Mouse (Mus musculus): ENCODE measurements at regions not wholly inside any gene's neighbourhood (a gene's known extent, or its start where the extent isn't known, plus 50 kb on each side); places are given as distances from the start of the nearest gene placed in this dataset.

DNA sequence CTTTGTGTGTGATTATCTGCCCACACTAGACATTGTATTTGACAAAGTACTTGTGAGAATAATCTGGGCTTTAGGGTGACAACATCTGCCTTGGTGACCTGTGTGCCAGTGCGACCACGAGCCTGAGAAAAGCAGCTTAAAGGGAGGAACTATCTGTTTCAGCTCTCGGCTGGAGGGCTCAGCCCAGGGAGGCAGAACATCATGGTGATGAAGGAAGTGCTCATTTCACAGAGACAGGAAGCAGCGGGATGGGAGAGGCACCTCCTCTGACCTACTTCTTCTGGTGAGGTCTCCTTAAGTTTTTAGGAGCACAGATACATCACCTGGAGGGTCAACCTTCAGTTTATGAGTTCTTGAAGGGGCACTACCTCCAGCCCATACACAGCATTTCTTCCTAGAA, 89.8 kb downstream of the Kif26a start:
- DNase-seq: no peak

DNA sequence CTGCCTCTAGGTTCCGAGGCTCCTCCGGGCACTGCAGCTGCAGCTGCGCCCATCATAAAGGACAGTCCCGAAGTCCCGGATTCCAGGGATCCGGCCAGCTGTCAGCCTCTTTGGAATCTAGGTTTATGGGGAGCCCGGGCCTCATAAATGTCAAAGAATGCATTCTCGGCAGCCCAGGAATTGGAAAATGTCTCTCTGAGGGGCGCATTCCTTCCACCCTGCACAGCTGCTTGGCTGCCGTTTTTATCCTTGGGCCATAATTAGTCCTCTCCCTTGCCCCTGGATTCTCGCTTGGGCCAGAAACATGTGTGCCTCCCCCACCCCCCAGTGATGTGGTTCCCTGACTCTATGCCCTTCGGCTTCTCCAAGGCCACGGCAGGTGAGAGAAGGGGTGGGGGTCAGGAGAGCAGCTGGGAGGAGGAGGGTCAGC, 91.1 kb downstream of the Kif26a start:
- DNase-seq: no peak

DNA sequence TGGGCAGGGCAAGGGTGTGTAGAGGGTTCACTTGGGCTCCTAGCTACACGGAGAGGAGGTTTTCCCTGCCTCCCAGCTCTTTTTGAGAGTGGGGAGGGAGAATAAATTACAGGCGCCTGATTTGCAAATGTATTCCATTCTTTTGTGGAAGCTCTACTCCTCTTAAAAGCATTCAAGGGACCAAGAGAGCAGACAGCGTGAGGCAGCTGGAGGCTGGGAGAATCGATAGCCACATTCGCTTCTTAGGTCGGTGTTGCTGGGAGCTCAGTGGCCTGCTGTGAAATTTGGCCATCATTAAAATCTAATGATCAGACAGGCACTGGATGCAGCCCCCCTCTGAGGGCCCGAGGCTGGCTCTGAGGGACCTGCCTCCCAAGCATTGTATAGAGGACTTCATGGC, 92.8 kb downstream of the Kif26a start:
- no peak for DNase-seq

DNA sequence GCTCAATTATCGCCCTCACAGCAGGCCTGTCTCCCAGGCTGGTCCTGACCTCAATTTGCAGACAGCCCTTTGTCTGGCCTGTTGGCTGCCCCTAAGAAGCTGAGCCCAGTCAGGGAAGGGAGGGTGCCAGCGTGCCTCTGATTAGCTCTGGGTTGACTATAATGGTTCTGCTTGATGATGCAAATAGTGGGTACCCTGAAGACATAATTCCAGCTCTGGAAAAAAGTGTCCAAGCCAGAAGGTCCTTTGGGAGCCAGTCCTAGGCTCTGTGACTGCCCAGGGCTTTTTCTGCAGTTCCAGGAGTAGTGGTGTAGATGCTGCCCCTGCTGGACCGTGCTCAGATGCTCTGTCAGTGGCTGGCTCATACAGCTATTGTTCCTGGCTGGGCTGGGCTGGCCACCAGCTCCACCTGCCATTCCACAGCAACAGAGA, 95.7 kb downstream of the Kif26a start:
- DNase-seq: no peak

DNA sequence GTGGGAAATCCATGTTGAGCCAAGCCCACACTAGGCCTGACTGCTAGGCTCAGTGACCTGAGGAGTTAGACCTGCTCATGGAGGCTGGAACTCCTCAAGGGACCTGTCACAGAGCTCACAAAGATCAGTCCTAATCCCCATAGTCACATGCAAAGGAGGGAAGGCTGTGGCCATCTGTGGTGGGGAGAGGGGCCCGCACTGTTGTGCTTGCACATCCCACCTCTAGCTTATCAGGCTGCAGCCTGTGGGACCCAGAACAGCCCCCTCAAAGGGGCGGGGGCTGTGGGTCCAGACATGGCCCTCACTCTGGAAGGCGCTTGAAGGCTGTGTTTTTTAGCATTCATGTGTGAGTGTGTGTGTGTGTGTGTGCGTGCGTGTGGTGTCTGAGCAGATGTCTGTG, 97.2 kb downstream of the Kif26a start:
- no peak for DNase-seq

DNA sequence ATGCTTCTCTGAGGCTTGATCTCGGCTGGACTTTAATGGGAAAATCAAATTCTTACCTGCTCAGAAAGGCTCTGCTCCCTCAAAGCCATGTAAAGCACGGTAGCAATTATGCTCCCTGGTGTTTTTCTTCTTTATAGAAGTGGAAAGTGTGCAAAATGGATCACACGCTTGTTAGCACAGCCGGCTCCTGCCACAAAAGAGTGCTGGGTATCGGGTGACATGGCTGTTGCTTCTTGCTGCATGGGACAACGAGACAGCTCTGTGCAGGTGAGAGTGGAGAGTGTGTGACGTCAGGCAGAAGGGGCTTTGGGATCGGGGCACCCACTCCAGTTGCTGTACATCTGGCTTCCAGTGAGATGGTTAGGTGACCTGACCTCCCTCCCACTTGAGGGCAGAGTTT, 104.9 kb downstream of the Kif26a start:
- DNase-seq: no peak

DNA sequence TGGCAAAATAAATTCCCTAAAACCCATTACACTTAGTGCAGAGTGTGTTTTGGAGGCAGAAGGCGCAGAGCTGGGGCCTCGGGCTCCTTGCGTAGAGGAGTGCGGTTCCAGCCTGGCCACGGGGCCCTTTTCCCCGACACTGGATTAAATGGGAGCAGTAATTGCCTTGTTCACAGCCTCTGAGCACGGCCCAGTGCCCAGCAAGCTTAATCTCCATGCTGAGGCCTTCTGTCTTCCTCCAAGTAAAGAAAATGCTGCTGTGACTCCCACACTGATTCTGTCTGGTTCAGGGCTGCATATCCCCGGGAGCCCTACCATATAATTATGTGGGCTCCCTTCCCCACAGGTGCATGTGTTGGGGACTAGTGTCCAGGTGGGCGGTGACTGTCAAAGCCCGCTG, 107.5 kb downstream of the Kif26a start:
- no peak for DNase-seq

DNA sequence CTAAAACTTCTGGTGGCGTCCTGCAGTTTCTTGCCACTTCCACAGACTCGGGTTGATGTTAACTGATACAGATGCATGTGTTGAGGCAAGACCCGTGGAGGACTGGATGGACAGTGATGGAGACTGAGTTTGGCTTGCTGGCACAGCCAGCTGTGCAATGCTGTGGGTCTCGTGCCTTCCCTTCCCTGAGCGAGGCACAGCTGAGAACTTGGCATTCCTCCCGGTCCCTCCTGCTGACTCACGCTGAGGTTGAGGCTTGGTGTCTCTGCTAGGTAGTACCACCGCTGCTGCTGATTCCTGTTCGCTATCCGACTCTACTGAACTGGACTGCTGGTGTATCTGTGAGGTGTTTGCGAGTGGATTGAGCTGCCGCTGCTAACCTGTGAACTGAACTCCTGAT, 109.2 kb downstream of the Kif26a start:
- DNase-seq: no peak

DNA sequence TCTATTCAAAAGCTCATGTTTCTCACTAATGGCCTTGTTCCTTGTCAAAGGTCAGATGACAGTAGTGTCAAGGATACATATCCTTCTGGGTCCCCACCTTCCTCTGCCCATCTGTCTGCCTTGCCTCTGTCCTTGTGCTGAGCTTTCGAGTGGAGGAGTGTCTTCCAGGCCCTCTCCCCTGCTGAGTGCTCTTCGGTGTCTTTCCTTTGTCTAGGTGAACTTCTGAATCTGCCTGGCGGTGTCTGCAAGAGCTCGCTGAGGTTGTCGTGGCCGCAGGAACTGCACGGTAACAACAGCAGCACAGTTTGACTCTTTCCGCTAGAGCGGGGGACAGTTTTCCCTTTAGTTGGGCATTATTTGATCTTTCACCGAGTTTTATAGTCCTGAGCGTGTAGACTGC, 111.7 kb downstream of the Kif26a start:
- no peak for DNase-seq

DNA sequence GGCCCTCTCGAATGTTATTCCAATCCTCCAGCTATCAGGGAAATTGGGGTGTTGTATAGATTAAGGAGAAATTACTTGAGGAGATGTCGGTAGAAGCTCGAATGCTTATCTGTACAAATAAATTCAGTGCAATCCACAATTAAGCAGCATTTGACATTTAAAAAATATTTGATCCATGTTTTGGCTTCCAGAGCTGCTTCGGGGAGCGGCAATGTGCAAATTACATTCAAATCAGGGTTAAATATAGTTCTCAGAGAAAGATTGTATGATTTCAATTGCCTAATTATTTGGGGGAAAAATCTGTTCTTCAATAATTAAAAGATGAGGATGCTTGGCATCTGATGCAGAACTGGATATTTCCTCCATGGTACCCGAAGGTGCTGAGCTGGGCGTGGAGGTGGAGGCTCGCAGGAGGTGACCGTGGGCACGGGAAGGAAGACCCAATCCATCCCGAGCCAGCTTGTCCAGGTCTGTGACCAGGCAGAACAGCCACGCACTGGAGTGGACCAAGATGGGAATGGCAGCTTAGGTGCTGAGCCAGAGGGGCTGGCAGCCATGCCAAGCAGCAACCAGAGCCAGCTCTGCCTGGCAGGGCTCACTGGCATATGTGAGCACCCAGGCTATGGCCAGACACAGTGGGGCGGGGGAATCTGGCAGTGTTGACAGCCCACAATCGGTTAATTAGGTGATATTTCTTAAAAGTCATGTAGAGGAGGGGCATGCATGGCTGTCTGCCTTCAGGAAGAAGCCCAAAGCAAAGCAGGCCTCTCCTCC, 117.5 kb downstream of the Kif26a start:
- DNase-seq: no peak

DNA sequence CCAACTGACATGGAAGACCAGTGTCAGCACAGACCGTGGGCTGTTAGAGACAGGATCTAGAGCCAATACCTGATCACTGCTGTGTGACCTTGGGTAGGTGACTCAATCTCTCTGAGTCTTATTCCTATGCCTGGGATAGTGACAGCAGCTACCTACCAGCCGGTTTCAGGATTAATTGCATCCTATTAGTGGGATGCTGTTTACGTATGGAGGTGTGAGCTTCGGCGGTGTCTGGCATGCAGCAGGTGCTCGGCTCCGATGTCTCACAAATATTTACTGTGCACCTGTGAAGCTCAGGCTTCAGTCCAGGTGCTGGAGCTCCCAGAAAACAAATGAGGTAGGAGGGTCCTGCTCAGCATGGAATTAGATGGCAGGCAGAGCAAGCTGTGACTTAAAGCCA, 118.2 kb downstream of the Kif26a start:
- DNase-seq: no peak

DNA sequence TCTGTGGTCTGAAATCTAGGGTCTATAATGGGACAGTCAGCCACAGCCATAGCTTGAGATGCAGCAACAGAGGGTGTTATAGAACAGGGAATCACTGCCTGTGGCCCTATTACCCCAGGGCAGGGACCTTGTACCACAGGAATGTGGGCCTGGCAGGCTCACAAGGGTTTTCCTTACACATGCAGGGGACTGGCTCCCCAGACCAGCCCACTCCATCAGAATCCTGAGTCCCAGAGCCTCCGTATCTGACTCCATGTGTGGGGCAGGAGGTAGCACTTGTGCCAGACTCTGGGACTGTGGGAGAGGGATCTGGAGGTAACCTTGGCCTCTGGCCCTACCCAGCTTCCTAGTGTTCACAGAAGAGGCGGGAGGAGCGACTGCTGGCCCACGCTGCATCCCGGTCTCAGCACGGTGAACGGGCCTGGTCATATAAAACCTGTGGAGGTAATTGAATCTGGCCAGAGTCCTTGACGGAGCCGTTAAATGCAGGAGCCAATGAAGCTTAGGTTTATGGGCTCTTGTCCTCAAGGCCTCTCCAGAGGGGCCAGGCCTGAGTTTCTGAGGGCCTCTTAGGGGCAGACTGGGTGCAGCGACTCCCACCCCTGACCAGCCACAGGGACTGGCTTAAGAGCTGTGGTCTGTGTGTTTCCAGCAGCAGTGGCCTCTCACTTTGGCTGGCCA, 119.4 kb downstream of the Kif26a start:
- DNase-seq: no peak

DNA sequence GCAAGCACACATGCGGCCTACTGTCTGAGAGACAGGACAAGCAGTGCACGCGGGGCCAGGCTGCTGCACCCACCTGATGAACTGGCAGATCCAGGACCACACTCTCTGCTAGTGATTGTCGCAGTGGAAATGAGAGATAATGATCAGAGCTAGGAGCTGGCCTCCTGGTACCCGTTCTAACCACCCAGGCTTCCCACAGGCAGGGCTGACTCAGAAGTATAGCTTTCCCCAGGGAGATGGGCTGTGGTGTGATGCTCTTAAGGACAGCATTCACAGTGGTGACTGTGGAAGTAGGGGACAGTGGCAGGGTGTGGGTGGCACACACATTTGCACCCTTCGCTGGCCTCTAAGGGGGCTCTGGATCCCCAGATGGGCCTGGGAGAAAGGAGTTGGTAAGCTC, 128.0 kb downstream of the Kif26a start:
- no peak for DNase-seq

DNA sequence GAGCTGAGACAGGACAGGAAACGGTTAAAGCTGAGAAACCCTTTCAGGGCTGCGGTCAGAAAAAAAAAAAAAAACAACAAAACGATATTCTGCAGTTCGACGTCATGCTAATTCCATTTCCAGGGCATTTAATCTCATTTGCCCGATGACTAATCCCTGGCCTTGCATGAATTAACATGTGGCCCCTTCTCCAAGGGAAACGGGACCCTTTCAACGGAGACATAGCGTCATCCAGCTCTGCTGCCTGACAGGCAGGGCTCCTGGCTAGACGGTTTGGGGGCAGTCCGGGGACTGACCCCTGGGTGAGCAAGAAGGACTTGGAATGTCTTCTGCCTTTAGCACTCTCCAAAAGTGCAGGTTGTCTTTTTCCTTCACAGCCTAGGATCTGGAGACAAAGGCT, 128.7 kb downstream of the Kif26a start:
- no peak for DNase-seq

DNA sequence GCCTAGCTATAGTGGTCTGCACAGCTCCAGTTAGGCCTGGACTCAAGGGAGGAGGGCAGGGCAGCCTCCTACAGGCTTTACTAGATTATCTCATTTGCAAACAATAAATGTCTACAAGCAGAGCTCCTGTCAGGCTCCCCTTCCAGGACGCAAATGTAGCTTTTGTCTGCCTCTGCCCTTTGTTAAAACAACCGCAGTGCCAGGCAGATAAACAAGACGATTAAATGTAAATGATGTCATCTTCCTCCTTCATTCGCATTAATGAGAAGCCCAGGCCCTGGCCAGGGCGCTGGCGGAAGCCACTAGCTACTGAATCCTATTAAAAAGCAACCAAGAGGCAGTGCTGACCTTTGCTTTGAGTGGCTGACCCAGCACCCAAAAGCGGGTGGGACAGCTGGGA, 130.6 kb downstream of the Kif26a start:
- DNase-seq: peak; percentile 16

DNA sequence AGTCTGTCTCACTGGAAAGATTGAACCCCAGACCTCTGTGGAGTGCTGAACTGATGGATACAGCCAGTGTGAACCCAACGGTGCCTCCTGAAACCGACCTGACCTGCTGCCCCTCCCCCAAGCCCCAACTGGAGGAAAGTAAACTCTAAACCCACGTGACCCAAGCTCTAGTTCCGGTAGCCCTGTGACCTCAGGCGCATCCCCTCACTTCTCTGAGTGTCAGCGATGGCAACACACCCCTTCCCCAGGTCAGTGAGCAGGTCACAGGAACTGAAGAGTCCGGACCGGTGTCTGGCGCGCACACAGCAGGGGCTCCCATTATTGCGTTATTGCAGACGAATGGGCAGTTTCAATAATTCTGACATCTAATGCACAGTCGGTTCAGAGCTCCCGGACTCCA, 131.5 kb downstream of the Kif26a start:
- DNase-seq: no peak

DNA sequence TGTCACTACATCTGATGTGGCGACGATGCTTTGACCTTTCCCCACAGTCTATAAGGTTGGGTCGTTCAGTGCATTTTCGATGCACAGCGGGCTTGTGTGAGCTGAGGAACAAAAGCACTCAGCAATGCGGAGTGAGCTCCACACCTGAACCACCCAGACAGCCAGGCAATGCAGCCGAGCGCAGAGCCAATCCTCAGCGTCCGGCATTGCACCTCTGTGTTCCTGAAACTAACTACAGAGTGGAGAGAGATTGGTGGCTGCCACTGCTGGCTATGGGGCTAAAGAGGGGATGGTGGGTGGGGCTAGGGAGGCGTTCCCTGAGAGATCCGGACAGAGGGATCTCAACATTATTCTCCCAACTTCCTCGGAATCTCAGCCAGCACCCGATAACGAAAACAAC, 139.1 kb downstream of the Kif26a start:
- DNase-seq: no peak

DNA sequence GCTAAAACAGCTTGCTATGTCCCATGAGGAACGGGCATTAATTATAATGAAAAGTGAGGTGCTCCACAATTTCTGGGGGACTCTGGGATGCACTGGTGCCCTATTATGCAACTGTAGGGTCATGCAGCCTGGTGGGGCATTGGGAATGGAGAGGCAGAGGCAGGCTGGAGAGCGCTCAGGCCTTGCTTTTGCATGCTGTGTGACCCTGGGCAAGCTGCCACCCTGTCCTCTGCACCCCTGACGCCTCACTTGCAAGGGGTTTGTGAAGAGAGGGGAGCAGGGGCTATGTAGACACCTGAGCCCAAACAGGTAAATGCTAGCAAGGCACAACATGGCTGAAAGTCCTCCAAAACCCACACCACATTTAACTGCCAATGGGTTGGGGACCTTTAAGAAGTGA, 142.8 kb downstream of the Kif26a start:
- DNase-seq: no peak

DNA sequence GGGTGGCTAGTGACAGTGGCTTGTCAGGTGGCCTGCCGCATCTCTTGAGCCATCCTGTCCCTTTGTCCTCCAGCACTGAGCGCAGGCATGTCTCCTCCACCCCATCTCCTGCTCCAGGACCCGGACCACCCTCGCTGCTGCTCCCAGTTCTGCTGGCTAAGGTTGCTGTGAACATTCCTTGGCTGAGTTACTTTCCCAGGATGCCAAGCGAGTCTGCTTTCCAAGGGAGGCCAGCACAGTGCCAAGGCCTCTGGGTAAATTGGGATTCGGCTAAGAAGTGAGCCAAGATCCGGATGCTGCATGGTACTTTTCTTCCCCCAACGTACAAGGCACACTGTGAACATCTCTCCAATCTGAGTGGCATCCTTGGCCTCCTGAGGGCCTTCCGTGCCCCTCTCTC, 144.3 kb downstream of the Kif26a start:
- DNase-seq: no peak

DNA sequence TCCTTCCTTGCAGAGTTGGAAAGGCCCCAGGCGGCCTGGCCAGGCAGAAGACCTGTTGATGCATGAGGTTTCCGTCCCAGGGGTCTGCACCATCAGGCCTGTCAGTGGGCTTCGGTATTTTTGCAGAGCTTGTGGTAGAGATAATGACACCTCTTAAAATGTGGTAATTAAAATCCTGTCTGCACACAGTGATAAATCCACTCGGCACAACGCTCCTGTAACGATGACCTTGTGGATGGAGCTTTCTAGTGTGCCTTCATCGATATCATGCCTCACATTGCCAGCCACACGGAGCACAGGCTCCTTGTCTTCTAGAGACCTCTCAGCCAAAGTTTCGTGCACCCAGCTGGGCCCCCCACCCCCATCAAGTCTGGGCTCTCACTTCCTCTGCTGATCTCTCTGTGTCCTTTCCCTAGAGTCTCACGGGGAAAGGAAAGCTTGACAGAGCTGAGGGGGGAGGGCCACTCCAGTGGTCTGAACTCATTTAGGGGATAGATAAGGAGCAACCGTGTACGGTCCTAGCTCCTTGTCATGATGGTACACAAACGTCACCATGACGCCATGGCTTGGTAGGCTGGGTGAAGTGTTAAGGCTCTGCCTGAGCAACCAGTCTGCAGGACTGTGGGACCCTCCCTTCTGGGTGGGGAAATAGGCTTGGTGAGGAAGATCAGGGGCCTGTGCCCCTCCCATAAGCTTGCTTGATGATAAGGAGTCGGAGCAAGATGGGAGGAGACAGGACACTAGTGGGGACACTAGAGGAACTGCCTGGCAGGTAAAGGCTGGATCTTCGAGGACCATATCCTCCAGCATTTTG, 145.9 kb downstream of the Kif26a start:
- no peak for DNase-seq

DNA sequence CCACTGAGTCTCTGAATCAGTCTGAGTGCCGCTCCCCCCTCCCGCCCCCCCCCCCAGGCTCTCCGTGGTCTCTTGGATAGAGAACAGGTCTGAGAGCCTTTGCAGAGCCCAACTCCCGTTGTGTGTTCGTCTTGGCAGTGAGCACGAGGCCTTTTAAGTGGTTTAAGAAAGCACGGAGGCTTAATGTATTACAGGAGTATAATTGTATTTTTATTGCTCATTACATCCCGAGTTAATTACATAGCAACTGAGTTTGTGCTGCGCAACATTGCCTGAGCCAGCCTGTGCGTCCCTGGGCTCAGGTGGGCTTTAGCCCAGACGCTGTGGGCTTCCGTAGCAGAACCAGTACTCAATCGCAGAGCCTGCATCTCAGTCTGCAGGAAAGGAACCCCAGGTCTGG, 147.1 kb downstream of the Kif26a start:
- no peak for DNase-seq

DNA sequence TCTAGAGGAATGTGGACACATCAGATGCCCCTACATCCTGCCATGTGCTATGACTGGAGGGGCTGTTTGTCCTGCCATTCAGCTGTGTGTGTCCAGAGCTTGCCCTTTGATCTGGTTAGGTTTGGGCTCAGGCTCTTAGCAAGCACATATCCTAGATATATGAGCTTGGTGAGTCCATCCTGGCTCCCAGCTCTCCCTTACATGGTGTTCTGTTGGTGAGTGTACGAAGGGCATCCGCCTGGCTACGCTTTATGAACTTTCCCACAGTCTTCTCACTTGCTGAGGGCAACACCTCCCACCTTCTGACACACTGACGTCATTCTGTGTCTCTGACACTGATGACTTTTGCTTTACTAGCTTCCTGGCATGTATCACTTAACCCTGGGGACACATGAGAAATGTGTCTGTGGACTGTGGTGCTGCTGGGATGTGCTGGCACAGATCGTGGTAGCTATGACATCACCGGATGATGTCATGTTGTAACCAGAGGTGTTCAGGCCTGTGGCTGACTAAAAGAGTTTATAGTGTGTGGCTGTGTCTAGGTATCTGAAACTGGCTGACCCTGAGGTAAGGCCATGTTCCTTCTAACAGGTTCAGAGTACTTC, 149.4 kb downstream of the Kif26a start:
- no peak for DNase-seq

DNA sequence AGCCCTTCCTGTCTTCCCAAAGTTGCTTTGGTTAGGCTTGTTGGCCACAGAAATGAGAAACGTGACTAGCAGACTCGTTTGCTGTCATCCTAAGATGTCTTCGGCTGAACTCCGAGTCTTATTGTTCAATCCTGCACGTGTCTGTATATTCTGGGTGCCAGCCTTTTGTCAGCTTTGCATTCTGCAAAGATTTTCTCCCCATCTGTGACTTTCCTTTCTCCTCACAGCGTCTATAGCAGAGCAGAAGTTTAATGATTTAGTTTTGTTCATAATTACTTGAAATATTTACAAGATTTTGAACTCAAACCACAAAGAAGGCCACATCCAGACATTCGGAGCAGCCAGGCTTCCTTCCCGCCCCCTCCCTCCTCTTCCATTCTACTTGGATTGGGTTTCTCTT, 152.5 kb downstream of the Kif26a start:
- DNase-seq: no peak

DNA sequence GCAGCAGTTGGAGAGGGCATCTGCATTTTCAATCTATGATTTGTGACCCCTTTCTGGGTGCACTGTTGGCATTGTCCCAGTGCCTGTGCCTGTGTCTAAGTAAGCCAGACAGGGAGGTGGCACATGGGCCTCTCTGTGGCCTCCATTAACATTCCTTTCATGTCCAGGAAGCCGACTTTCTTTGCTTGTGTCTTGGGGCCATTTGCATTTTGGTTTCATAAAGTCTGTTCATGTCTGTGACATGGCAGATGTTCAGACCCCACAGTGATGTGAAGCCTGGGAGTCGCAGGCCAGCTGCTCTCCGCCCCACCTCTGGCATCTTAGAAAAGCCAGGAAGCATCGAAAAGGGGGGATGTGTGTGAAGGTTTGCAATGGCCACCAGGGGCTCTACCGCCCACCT, 153.1 kb downstream of the Kif26a start:
- no peak for DNase-seq
